27 mouse cellular contexts compared by ENCODE assay signal in genomic region chr7:66405541-66405940, GRCm38 (mm10). TPM values are rescaled to one million over a fixed set of nuclear protein-coding genes. Genes with fewer than 3 reads are reported as not detected.
DNase-seq lines count a peak whose midpoint lies in the region; ATAC-seq and TF ChIP-seq lines count a peak whose summit lies in the region.
"Had no signal": no experiment of that assay in that cellular context is flagged by ENCODE, and none has a peak within 500 bp of the region (broad histone marks: within the 10 kb centered on the region; RNA-seq: fewer than 3 reads in every experiment).

No protein-coding gene starts in this region.

- peaks cover 13% of the 10 kb centered on the region for H3K4me1 ChIP-seq in heart, adult 2 months (ENCODE audit: control insufficient read depth, insufficient read depth, low read length)
- peaks cover 15% of the 10 kb centered on the region for H3K4me1 ChIP-seq in heart, embryonic 11.5 days (ENCODE audit: control insufficient read depth, insufficient read depth, low read length)
- H3K4me1 ChIP-seq in brown adipose tissue, adult 24 weeks (ENCODE audit: control insufficient read depth, insufficient read depth, insufficient read length, low read length) = peaks cover 20% of the 10 kb centered on the region

- WGBS in heart, adult 2 months = 29% methylated on average over 11 of the region's 11 CpGs
- 18% methylated on average over 11 of the region's 11 CpGs for WGBS in heart, embryonic 11.5 days (ENCODE audit: insufficient replicate concordance)

- no peak overlapping the region for H3K9ac ChIP-seq in heart, adult 2 months (ENCODE audit: low read depth, low read length)
- H3K9ac ChIP-seq in heart, embryonic 11.5 days (ENCODE audit: low read depth, low read length) = no peak overlapping the region
- H3K9ac ChIP-seq: embryonic facial prominence, embryonic 13.5 days; hindbrain, embryonic 12.5 days; limb, embryonic 12.5 days; liver, embryonic 13.5 days; lung, embryonic 15.5 days; neural tube, embryonic 12.5 days had no signal

- no peak for DNase-seq in heart, adult 2 months
- peak; percentile 29 for DNase-seq in kidney, adult 9 months
- DNase-seq in kidney, adult 18-20 months = no peak
- DNase-seq in kidney, postnatal 36 days = peak; percentile 26 to 46
- DNase-seq in cerebellum, adult 9-11 months = no peak
- DNase-seq: B cell, adult 2 months; cerebellum, adult 11-12 months; liver, embryonic 13.5 days; thymus, adult 2 months had no signal

- H3K4me3 ChIP-seq in heart, adult 2 months = no peak overlapping the region
- H3K4me3 ChIP-seq in heart, embryonic 11.5 days (ENCODE audit: low read depth, low read length) = no peak overlapping the region
- no peak overlapping the region for H3K4me3 ChIP-seq in brown adipose tissue, adult 24 weeks (ENCODE audit: insufficient read depth, low read depth, low read length)
- H3K4me3 ChIP-seq: embryonic facial prominence, embryonic 13.5 days; hindbrain, embryonic 12.5 days; layer of hippocampus, adult 2 months; limb, embryonic 12.5 days; liver, embryonic 13.5 days; lung, embryonic 15.5 days; neural tube, embryonic 12.5 days had no signal

- no peak for ATAC-seq in heart, embryonic 11.5 days (replicated peaks; ENCODE audit: insufficient number of reproducible peaks, low FRiP score, low TSS enrichment)
- ATAC-seq: forebrain, embryonic 16.5 days; inflammation-experienced regulatory T-cells, adult 6 months had no signal

- no peaks in the 10 kb centered on the region for H3K27me3 ChIP-seq in heart, adult 2 months (ENCODE audit: control insufficient read depth, insufficient read depth, low read length)
- no peaks in the 10 kb centered on the region for H3K27me3 ChIP-seq in heart, embryonic 11.5 days (ENCODE audit: control insufficient read depth, insufficient read depth, low read length)
- H3K27me3 ChIP-seq: embryonic facial prominence, embryonic 13.5 days; hindbrain, embryonic 12.5 days; liver, embryonic 13.5 days; lung, embryonic 15.5 days; neural tube, embryonic 12.5 days had no signal

- TF ChIP-seq POLR2A in heart, adult 2 months (IDR thresholded peaks at IDR 0.05; ENCODE audit: insufficient read depth, low read depth, low read length) = no peak

- no peak for TF ChIP-seq CTCF in heart, adult 2 months (IDR thresholded peaks at IDR 0.05)

- no peak for TF ChIP-seq EP300 in heart, adult 2 months (IDR thresholded peaks at IDR 0.05; ENCODE audit: insufficient read depth, low read depth, low read length)

- H3K36me3 ChIP-seq in heart, adult 2 months (ENCODE audit: control insufficient read depth, insufficient read depth, low read length) = no peaks in the 10 kb centered on the region
- no peaks in the 10 kb centered on the region for H3K36me3 ChIP-seq in heart, embryonic 11.5 days (ENCODE audit: control insufficient read depth, insufficient read depth, low read length)
- H3K36me3 ChIP-seq: embryonic facial prominence, embryonic 13.5 days; hindbrain, embryonic 12.5 days; limb, embryonic 12.5 days; liver, embryonic 13.5 days; lung, embryonic 15.5 days; neural tube, embryonic 12.5 days had no signal

- H3K4me2 ChIP-seq in heart, embryonic 11.5 days = no peak overlapping the region
- H3K4me2 ChIP-seq: embryonic facial prominence, embryonic 13.5 days; hindbrain, embryonic 12.5 days; limb, embryonic 12.5 days; liver, embryonic 13.5 days; lung, embryonic 15.5 days; midbrain, embryonic 11.5 days; neural tube, embryonic 12.5 days had no signal

- H3K27ac ChIP-seq in heart, adult 2 months = peak overlapping the region; percentile 31; the same call in 1 of the 2 replicates
- H3K27ac ChIP-seq in heart, embryonic 11.5 days (ENCODE audit: low read depth, low read length) = no peak overlapping the region
- H3K27ac ChIP-seq in brown adipose tissue, adult 24 weeks (replicated peaks; ENCODE audit: low read depth, low read length) = peak overlapping the region; percentile 7; the same call in 1 of the 2 replicates
- H3K27ac ChIP-seq: embryonic facial prominence, embryonic 13.5 days; hindbrain, embryonic 12.5 days; layer of hippocampus, adult 2 months; limb, embryonic 12.5 days; liver, embryonic 13.5 days; lung, embryonic 15.5 days; macrophage; neural tube, embryonic 12.5 days had no signal

- H3K9me3 ChIP-seq in heart, embryonic 11.5 days (replicated peaks; ENCODE audit: control insufficient read depth, low read length) = no peaks in the 10 kb centered on the region
- H3K9me3 ChIP-seq: embryonic facial prominence, embryonic 13.5 days; hindbrain, embryonic 12.5 days; limb, embryonic 12.5 days; liver, embryonic 13.5 days; lung, embryonic 15.5 days; neural tube, embryonic 12.5 days had no signal

- H3K79me2 ChIP-seq in heart, adult 2 months (replicated peaks; ENCODE audit: control insufficient read depth, insufficient read depth, low read length) = no peaks in the 10 kb centered on the region

- intact Hi-C loops in heart, adult 2 months (cut with DNase I) = no loop called here

RNA-seq across cellular contexts. Expression of gene Lrrk1, which starts 17.4 kb away (rescaled TPM):
- total RNA-seq in heart, adult 2 months (2021) = 1 to 10 TPM; 7.8 to 9.6 TPM
- 11.0 and 12.0 TPM in 2 replicates for polyA plus RNA-seq in heart, adult 2 months (2012; rRNA removed)
- polyA plus RNA-seq in heart, embryonic 11.5 days (2014; fragmentation: Nextera tagmentation; extraction: Ambion mirVana) = 6.3 and 7.8 TPM in 2 replicates
- 2.1 and 2.5 TPM in 2 replicates for polyA plus RNA-seq in brown adipose tissue, adult 24 weeks (2012; ENCODE audit: insufficient read depth, insufficient read length, missing spikeins)

RNA-seq across cellular contexts. Expression of gene Aldh1a3, which starts 21.8 kb away (rescaled TPM):
- 1 to 10 TPM in 1 of 2 experiments, under 1 TPM in 1; 0.75 to 1.0 TPM for total RNA-seq in heart, adult 2 months (2021)
- polyA plus RNA-seq in heart, adult 2 months (2012; rRNA removed) = 0.85 and 0.86 TPM in 2 replicates
- 0.56 and 0.76 TPM in 2 replicates for polyA plus RNA-seq in heart, embryonic 11.5 days (2014; fragmentation: Nextera tagmentation; extraction: Ambion mirVana)
- polyA plus RNA-seq in brown adipose tissue, adult 24 weeks (2012; ENCODE audit: insufficient read depth, insufficient read length, missing spikeins) = 1.6 and 3.0 TPM in 2 replicates
- polyA plus RNA-seq: macrophage had no signal

RNA-seq across cellular contexts. Expression of gene Gm10974, which starts 39.8 kb away (rescaled TPM):
- total RNA-seq in heart, adult 2 months (2021) = not detected
- polyA plus RNA-seq in heart, adult 2 months (2012; rRNA removed) = not detected in 2 replicates
- polyA plus RNA-seq in heart, embryonic 11.5 days (2014; fragmentation: Nextera tagmentation; extraction: Ambion mirVana) = not detected in 2 replicates
- not detected in 2 replicates for polyA plus RNA-seq in brown adipose tissue, adult 24 weeks (2012; ENCODE audit: insufficient read depth, insufficient read length, missing spikeins)
- total RNA-seq: common myeloid progenitor, adult 5-6 weeks; gastrocnemius, adult 8-10 months; layer of hippocampus, adult 2 months; left cerebral cortex, adult 8-10 months; monocyte, adult 5-6 weeks had no signal
- polyA plus RNA-seq: brain, embryonic 14.5 days; embryonic facial prominence, embryonic 13.5 days; forebrain, embryonic 16.5 days; hindbrain, embryonic 12.5 days; inflammation-experienced regulatory T-cells, adult 6 months; limb, embryonic 12.5 days; liver, embryonic 13.5 days; lung, embryonic 15.5 days; macrophage; midbrain, embryonic 11.5 days; neural tube, embryonic 12.5 days; small intestine, adult 2 months; thymus, adult 2 months had no signal

Comparison
In these comparisons a context has a peak if more than half of its experiments do, and no peak if none do; other contexts are left out.
1. DNase-seq: peak in kidney, adult 9 months (single experiment) and kidney, postnatal 36 days (2 of 2); none in heart, adult 2 months (0 of 2), kidney, adult 18-20 months (single experiment) and cerebellum, adult 9-11 months (single experiment).